Mouse (Mus musculus) hindbrain, embryonic 11.5 days (tissue): ENCODE results near the gene Tmem129. TPM values are rescaled to one million over a fixed set of nuclear protein-coding genes. Genes with fewer than 3 reads are reported as not detected.

Experiments
- ATAC-seq: fragments of 200-750 bp; cut with Nextera tagmentation; 2 replicates; pipeline ENCODE4 v1.8.0; 2017; ENCODE audit warnings: mild to moderate bottlenecking, moderate TSS enrichment, moderate library complexity; ENCODE audit not compliant: low FRiP score
- DNase-seq: peaks from one replicate; pipeline ENCODE4 v3.0.0-alpha.2; 2015; ENCODE audit warnings: low spot score
- H3K27ac ChIP-seq: fragments of 300-500 bp; sonication (generic); 2 replicates; pipeline ENCODE4 v1.5.1; 2014; ENCODE audit warnings: mild to moderate bottlenecking, low read depth, low read length
- H3K27me3 ChIP-seq: fragments of 300-500 bp; sonication (generic); 2 replicates; pipeline ENCODE4 v1.6.1; 2014; ENCODE audit warnings: mild to moderate bottlenecking, low read length, moderate library complexity, mixed read lengths; ENCODE audit not compliant: control insufficient read depth, insufficient read depth
- H3K36me3 ChIP-seq: fragments of 300-500 bp; sonication (generic); 2 replicates; pipeline ENCODE4 v1.6.1; 2014; ENCODE audit warnings: mild to moderate bottlenecking, low read length, moderate library complexity, mixed read lengths; ENCODE audit not compliant: control insufficient read depth, insufficient read depth
- H3K4me1 ChIP-seq: fragments of 300-500 bp; sonication (generic); replicated peaks from 2 replicates; pipeline ENCODE4 v1.6.1; 2014; ENCODE audit warnings: low read length, mixed read lengths; ENCODE audit not compliant: control insufficient read depth, insufficient read depth
- H3K4me2 ChIP-seq: fragments of 300-500 bp; sonication (generic); replicated peaks from 2 replicates; pipeline ENCODE4 v1.6.1; 2014; ENCODE audit warnings: mild to moderate bottlenecking, low read depth, low read length
- H3K4me3 ChIP-seq: fragments of 300-500 bp; sonication (generic); 2 replicates; pipeline ENCODE4 v1.5.1; 2014; ENCODE audit warnings: low read depth, low read length
- H3K9ac ChIP-seq: fragments of 300-500 bp; sonication (generic); 2 replicates; pipeline ENCODE4 v1.6.1; 2014; ENCODE audit warnings: low read depth, low read length
- H3K9me3 ChIP-seq: fragments of 300-500 bp; sonication (generic); 2 replicates; pipeline ENCODE4 v1.6.1; 2016; ENCODE audit warnings: low read length; ENCODE audit not compliant: control insufficient read depth
- WGBS: fragments of 180-500 bp; shearing (Covaris S2); extraction: QIAGEN DNeasy Blood & Tissue Kit; methylation state at CpG from one replicate; pipeline ENCODE4 v1.1.7; 2014; 5-methylcytosine and 5-hydroxymethylcytosine counted together
- polyA plus RNA-seq: library from polyadenylated mRNA; unstranded; fragments of >200 nt; fragmentation: Nextera tagmentation; extraction: Ambion mirVana; gene quantifications from 2 replicates; pipeline ENCODE4 v1.2.1, GENCODE M21; 2014

Tmem129 gene
- polyA plus RNA-seq, 1 experiment from 2014 or later: 37.2 TPM

- Histone ChIP-seq H3K9ac (no peak overlapping the region), H3K4me3 (peak overlapping the region; percentile 75; the same call in 1 of the 2 replicates)
Measured at GRCm38 (mm10) chr5:33627968-33628367, 30.2 kb downstream of the Tmem129 start.

GRCm38 (mm10) chr5:33623766-33624165 is 34.5 kb downstream of the Tmem129 start:
- H3K27me3 ChIP-seq: no peaks in the 10 kb centered on the region
- 76% methylated on average over 3 of the region's 3 CpGs for WGBS
- ATAC-seq (no peak), DNase-seq (no peak)
- H3K36me3 ChIP-seq: no peaks in the 10 kb centered on the region
- H3K4me3 ChIP-seq: no peak overlapping the region
- H3K9me3 ChIP-seq: no peaks in the 10 kb centered on the region
- H3K4me1 ChIP-seq: no peaks in the 10 kb centered on the region
- no peak overlapping the region for H3K9ac ChIP-seq
- no peak overlapping the region for H3K27ac ChIP-seq
- H3K4me2 ChIP-seq: no peak overlapping the region

More at GRCm38 (mm10) chr5:33627968-33628367, 30.2 kb downstream of the Tmem129 start:
- WGBS: 57% methylated on average over 4 of the region's 4 CpGs
- DNase-seq (no peak), ATAC-seq (no peak)
- no peaks in the 10 kb centered on the region for H3K9me3 ChIP-seq
- no peaks in the 10 kb centered on the region for H3K27me3 ChIP-seq
- H3K27ac ChIP-seq: no peak overlapping the region
- no peaks in the 10 kb centered on the region for H3K4me1 ChIP-seq
- no peaks in the 10 kb centered on the region for H3K36me3 ChIP-seq
- peak overlapping the region; percentile 32 for H3K4me2 ChIP-seq

GRCm38 (mm10) chr5:33622671-33623070 is 35.5 kb downstream of the Tmem129 start:
- H3K4me2 ChIP-seq: no peak overlapping the region
- no peak overlapping the region for H3K4me3 ChIP-seq
- H3K9ac ChIP-seq: no peak overlapping the region
- H3K27ac ChIP-seq: no peak overlapping the region
- H3K4me1 ChIP-seq: no peaks in the 10 kb centered on the region
- 87% methylated on average over 2 of the region's 2 CpGs for WGBS
- no peak for DNase-seq
- no peak for ATAC-seq
- H3K27me3 ChIP-seq: no peaks in the 10 kb centered on the region
- no peaks in the 10 kb centered on the region for H3K9me3 ChIP-seq
- no peaks in the 10 kb centered on the region for H3K36me3 ChIP-seq

GRCm38 (mm10) chr5:33614391-33614790 is 43.8 kb downstream of the Tmem129 start:
- Histone ChIP-seq H3K4me2 (no peak overlapping the region), H3K9me3 (no peaks in the 10 kb centered on the region), H3K9ac (no peak overlapping the region), H3K36me3 (no peaks in the 10 kb centered on the region), H3K4me3 (no peak overlapping the region), H3K27ac (no peak overlapping the region), H3K4me1 (no peaks in the 10 kb centered on the region), H3K27me3 (no peaks in the 10 kb centered on the region)
- 93% methylated on average over 6 of the region's 6 CpGs for WGBS
- ATAC-seq: no peak
- DNase-seq: no peak

- Histone ChIP-seq H3K27ac (no peak overlapping the region), H3K27me3 (no peaks in the 10 kb centered on the region), H3K9ac (no peak overlapping the region), H3K9me3 (no peaks in the 10 kb centered on the region), H3K36me3 (peaks cover 8% of the 10 kb centered on the region; the same call in 1 of the 2 replicates), H3K4me2 (no peak overlapping the region), H3K4me3 (no peak overlapping the region), H3K4me1 (no peaks in the 10 kb centered on the region)
- DNase-seq (no peak), ATAC-seq (no peak)
- 96% methylated on average over 1 of the region's 1 CpGs for WGBS
Measured at GRCm38 (mm10) chr5:33611795-33612194, 46.4 kb downstream of the Tmem129 start.

- Histone ChIP-seq H3K9ac (no peak overlapping the region), H3K27me3 (no peaks in the 10 kb centered on the region), H3K4me3 (no peak overlapping the region), H3K4me1 (no peaks in the 10 kb centered on the region), H3K27ac (no peak overlapping the region), H3K36me3 (peaks cover 8% of the 10 kb centered on the region; the same call in 1 of the 2 replicates), H3K9me3 (no peaks in the 10 kb centered on the region), H3K4me2 (no peak overlapping the region)
- ATAC-seq (no peak), DNase-seq (no peak)
- WGBS: 84% methylated on average over 1 of the region's 1 CpGs
Measured at GRCm38 (mm10) chr5:33609226-33609625, 49.0 kb downstream of the Tmem129 start.

GRCm38 (mm10) chr5:33607434-33607833 is 50.8 kb downstream of the Tmem129 start:
- ATAC-seq: no peak
- no peak overlapping the region for H3K4me3 ChIP-seq
- no peaks in the 10 kb centered on the region for H3K9me3 ChIP-seq
- 97% methylated on average over 15 of the region's 15 CpGs for WGBS
- H3K4me2 ChIP-seq: no peak overlapping the region
- no peaks in the 10 kb centered on the region for H3K4me1 ChIP-seq
- H3K27ac ChIP-seq: no peak overlapping the region
- peaks cover 8% of the 10 kb centered on the region; the same call in 1 of the 2 replicates for H3K36me3 ChIP-seq
- H3K27me3 ChIP-seq: no peaks in the 10 kb centered on the region
- H3K9ac ChIP-seq: no peak overlapping the region
- DNase-seq: no peak

- no peaks in the 10 kb centered on the region for H3K4me1 ChIP-seq
- DNase-seq (no peak), ATAC-seq (no peak)
- H3K4me3 ChIP-seq: no peak overlapping the region
- no peaks in the 10 kb centered on the region for H3K9me3 ChIP-seq
- H3K36me3 ChIP-seq: peaks cover 8% of the 10 kb centered on the region; the same call in 1 of the 2 replicates
- no peak overlapping the region for H3K4me2 ChIP-seq
- WGBS: 86% methylated on average over 7 of the region's 7 CpGs
- no peaks in the 10 kb centered on the region for H3K27me3 ChIP-seq
- H3K9ac ChIP-seq: no peak overlapping the region
- H3K27ac ChIP-seq: no peak overlapping the region
Measured at GRCm38 (mm10) chr5:33606631-33607030, 51.6 kb downstream of the Tmem129 start.

- no peak for DNase-seq
- ATAC-seq: no peak
- no peaks in the 10 kb centered on the region for H3K4me1 ChIP-seq
- no peak overlapping the region for H3K9ac ChIP-seq
- no peak overlapping the region for H3K4me3 ChIP-seq
- H3K27ac ChIP-seq: no peak overlapping the region
- H3K4me2 ChIP-seq: no peak overlapping the region
- H3K27me3 ChIP-seq: no peaks in the 10 kb centered on the region
- no peaks in the 10 kb centered on the region for H3K9me3 ChIP-seq
- 94% methylated on average over 5 of the region's 5 CpGs for WGBS
- H3K36me3 ChIP-seq: peaks cover 8% of the 10 kb centered on the region; the same call in 1 of the 2 replicates
Measured at GRCm38 (mm10) chr5:33605314-33605713, 52.9 kb downstream of the Tmem129 start.
